Mouse (Mus musculus) heart, adult 11 months (tissue): ENCODE measurements around the gene Fam122a.
A peak's percentile ranks its signal among the peaks of the same experiment; 100 is the strongest.

Experiments
- DNase-seq: peaks from one replicate; pipeline ENCODE4 v3.0.0; 2022

Fam122a gene

DNA sequence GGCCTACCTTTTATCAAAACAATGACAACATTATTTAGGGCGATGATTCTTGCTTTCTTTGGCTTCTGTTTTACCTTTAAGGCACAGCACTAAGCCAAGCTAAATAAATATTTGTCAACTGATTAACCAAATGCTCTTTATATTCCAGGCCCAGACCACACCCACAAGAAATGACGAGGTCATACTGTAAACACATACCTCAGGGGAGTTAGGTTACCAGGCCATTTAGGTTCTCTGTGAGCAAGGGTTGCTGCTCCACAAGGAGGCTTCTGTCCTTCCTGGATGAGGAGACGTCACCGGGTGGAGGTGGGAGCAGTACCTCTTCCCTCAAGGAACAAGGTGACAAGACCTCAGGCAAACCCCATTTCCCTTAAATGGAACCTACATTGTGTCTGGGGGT, 49.9 kb downstream of the Fam122a start:
- peak; percentile 66 for DNase-seq

DNA sequence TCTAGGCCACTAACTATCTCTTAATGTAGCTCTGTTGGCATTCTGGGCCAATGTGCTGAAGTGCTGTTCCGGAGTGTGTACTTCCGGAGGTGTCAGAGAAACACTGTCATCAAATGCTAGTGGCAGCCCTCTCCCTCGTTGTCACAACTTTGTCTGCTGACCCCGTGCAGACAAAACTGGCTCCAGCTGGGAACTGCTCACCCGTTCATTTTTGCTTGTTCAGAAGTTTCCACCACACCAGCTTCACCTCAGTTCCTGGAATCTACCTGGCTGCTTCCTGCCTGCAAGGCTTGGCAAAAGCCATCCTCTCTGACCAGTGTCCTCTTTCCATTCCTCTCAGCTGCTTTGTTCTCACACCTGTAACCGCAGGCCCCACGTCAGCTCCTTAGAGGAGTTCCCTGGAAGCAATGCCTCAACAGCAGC, 50.4 kb downstream of the Fam122a start:
- peak; percentile 94 for DNase-seq
